Mouse (Mus musculus) CH12.LX (cell line): ENCODE data around the gene Abca7. TPM values are rescaled to one million over a fixed set of nuclear protein-coding genes. Genes with fewer than 3 reads are reported as not detected.

Experiments
- DNase-seq: peaks from one replicate; pipeline ENCODE4 v3.0.0-alpha.2; 2013; ENCODE audit errors: extremely low read depth
- H3K27ac ChIP-seq: 2 replicates; pipeline ENCODE4 v1.5.1; 2012; ENCODE audit warnings: low read depth, mild to moderate bottlenecking, control low read depth, moderate library complexity; ENCODE audit not compliant: insufficient read depth
- H3K27me3 ChIP-seq: replicated peaks from 2 replicates; pipeline ENCODE3; 2012; ENCODE audit warnings: inconsistent platforms
- H3K36me3 ChIP-seq, 2 experiments: replicated peaks in 1 of 2; 2 replicates each; pipeline versions ENCODE3 to v1.6.1; 2012; ENCODE audit warnings: inconsistent platforms in 1 of 2, low read length in 1 of 2, mild to moderate bottlenecking in 1 of 2, mixed read lengths in 1 of 2, moderate library complexity in 1 of 2; ENCODE audit not compliant: control insufficient read depth in 1 of 2, insufficient read depth in 1 of 2
- H3K4me1 ChIP-seq, 2 experiments: 2 replicates each; pipeline ENCODE4 v1.6.1; 2012; ENCODE audit warnings: inconsistent platforms in 1 of 2, moderate library complexity in 1 of 2; ENCODE audit not compliant: insufficient read depth in 2 of 2, control insufficient read depth in 1 of 2
- H3K4me2 ChIP-seq: 2 replicates; pipeline ENCODE4 v1.6.1; 2012; ENCODE audit warnings: low read depth, mild to moderate bottlenecking, control low read depth; ENCODE audit not compliant: poor library complexity, insufficient read depth, severe bottlenecking
- H3K4me3 ChIP-seq, 3 experiments: fragments of 150-350 bp in 1 of 3; sonication (generic) in 1 of 3; replicated peaks in 1 of 3; 2 replicates each; pipeline versions ENCODE3 to v1.5.1; 2011 to 2012; ENCODE audit warnings: low read depth in 2 of 3, low read length in 2 of 3, mild to moderate bottlenecking in 2 of 3, moderate library complexity in 2 of 3, control low read depth in 1 of 3, improper control_type of control experiment in 1 of 3, inconsistent platforms in 1 of 3, mixed read lengths in 1 of 3; ENCODE audit not compliant: poor library complexity in 1 of 3
- H3K79me2 ChIP-seq: replicated peaks from 2 replicates; pipeline ENCODE4 v1.6.1; 2012; ENCODE audit warnings: mild to moderate bottlenecking, moderate library complexity; ENCODE audit not compliant: control insufficient read depth, poor library complexity, insufficient read depth, severe bottlenecking; ENCODE audit errors: extremely low read depth
- H3K9ac ChIP-seq: 2 replicates; pipeline ENCODE4 v1.6.1; 2012; ENCODE audit warnings: low read depth, mild to moderate bottlenecking, control low read depth, moderate library complexity; ENCODE audit not compliant: insufficient read depth
- H3K9me3 ChIP-seq: replicated peaks from 2 replicates; pipeline ENCODE3; 2012; ENCODE audit warnings: low read length, inconsistent platforms, mixed read lengths
- BHLHE40 ChIP-seq: IDR thresholded peaks from 2 replicates; pipeline ENCODE4 v1.6.1; 2011; ENCODE audit warnings: mild to moderate bottlenecking, low read depth, low read length, improper control_type of control experiment
- CHD1 ChIP-seq: IDR thresholded peaks from 2 replicates; pipeline ENCODE4 v1.6.1; 2012; ENCODE audit warnings: low read depth, low read length, improper control_type of control experiment, inconsistent platforms
- CHD2 ChIP-seq: IDR thresholded peaks from 2 replicates; pipeline ENCODE4 v1.6.1; 2011; ENCODE audit warnings: low read length, improper control_type of control experiment
- ELF1 ChIP-seq: IDR thresholded peaks from 2 replicates; pipeline ENCODE4 v1.6.1; 2014; ENCODE audit warnings: low read depth, mild to moderate bottlenecking, inconsistent platforms, low read length, improper control_type of control experiment
- EP300 ChIP-seq: IDR thresholded peaks from 2 replicates; pipeline ENCODE4 v1.6.1; 2011; ENCODE audit warnings: low read length, improper control_type of control experiment
- ETS1 ChIP-seq: conservative IDR thresholded peaks from 2 replicates; pipeline ENCODE4 v1.6.1; 2012; ENCODE audit warnings: low read depth, mild to moderate bottlenecking, inconsistent platforms, low read length, improper control_type of control experiment, moderate library complexity
- GABPA ChIP-seq: IDR thresholded peaks from 2 replicates; pipeline ENCODE4 v1.6.1; 2012; ENCODE audit warnings: low read depth, low read length, improper control_type of control experiment, inconsistent platforms; ENCODE audit not compliant: insufficient replicate concordance
- IRF4 ChIP-seq: IDR thresholded peaks from 2 replicates; pipeline ENCODE4 v1.6.1; 2014; ENCODE audit warnings: low read depth, mild to moderate bottlenecking, inconsistent platforms, low read length, improper control_type of control experiment
- JUN ChIP-seq: IDR thresholded peaks from 2 replicates; pipeline ENCODE4 v1.6.1; 2011; ENCODE audit warnings: low read depth, mild to moderate bottlenecking, low read length, improper control_type of control experiment, moderate library complexity; ENCODE audit not compliant: insufficient read depth
- JUND ChIP-seq: conservative IDR thresholded peaks from 2 replicates; pipeline ENCODE4 v1.6.1; 2011; ENCODE audit warnings: low read depth, low read length, improper control_type of control experiment
- KAT2A ChIP-seq: IDR thresholded peaks from 2 replicates; pipeline ENCODE4 v1.6.1; 2012; ENCODE audit warnings: low read length, improper control_type of control experiment, inconsistent platforms; ENCODE audit not compliant: insufficient replicate concordance
- MAFK ChIP-seq: IDR thresholded peaks from 2 replicates; pipeline ENCODE4 v1.6.1; 2011; ENCODE audit warnings: low read length, improper control_type of control experiment; ENCODE audit not compliant: insufficient replicate concordance
- MAX ChIP-seq: IDR thresholded peaks from 2 replicates; pipeline ENCODE4 v1.6.1; 2011; ENCODE audit warnings: low read length, improper control_type of control experiment
- MAZ ChIP-seq: IDR thresholded peaks from 2 replicates; pipeline ENCODE4 v1.6.1; 2012; ENCODE audit warnings: low read depth, mild to moderate bottlenecking, inconsistent platforms, low read length, improper control_type of control experiment, moderate library complexity
- MEF2A ChIP-seq: IDR thresholded peaks from 2 replicates; pipeline ENCODE4 v1.6.1; 2014; ENCODE audit warnings: low read depth, mild to moderate bottlenecking, inconsistent platforms, low read length, improper control_type of control experiment, borderline replicate concordance
- MXI1 ChIP-seq: IDR thresholded peaks from 2 replicates; pipeline ENCODE4 v1.6.1; 2011; ENCODE audit warnings: mild to moderate bottlenecking, low read depth, low read length, improper control_type of control experiment
- NELFE ChIP-seq: IDR thresholded peaks from 2 replicates; pipeline ENCODE4 v1.6.1; 2011; ENCODE audit warnings: low read depth, low read length, improper control_type of control experiment
- NRF1 ChIP-seq: IDR thresholded peaks from 2 replicates; pipeline ENCODE4 v1.6.1; 2014; ENCODE audit warnings: low read depth, mild to moderate bottlenecking, inconsistent platforms, low read length, improper control_type of control experiment, moderate library complexity
- PAX5 ChIP-seq: IDR thresholded peaks from 2 replicates; pipeline ENCODE4 v1.6.1; 2012; ENCODE audit warnings: low read length, inconsistent platforms, mixed read lengths
- POLR2A ChIP-seq: IDR thresholded peaks from 2 replicates; pipeline ENCODE4 v1.6.1; 2011; ENCODE audit warnings: low read depth, mild to moderate bottlenecking, improper control_type of control experiment, low read length
- POLR2AphosphoS2 ChIP-seq: IDR thresholded peaks from 2 replicates; pipeline ENCODE4 v1.6.1; 2011; ENCODE audit warnings: low read depth, low read length, improper control_type of control experiment
- RAD21 ChIP-seq: IDR thresholded peaks from 2 replicates; pipeline ENCODE4 v1.6.1; 2011; ENCODE audit warnings: low read depth, mild to moderate bottlenecking, low read length, improper control_type of control experiment, moderate library complexity
- RCOR1 ChIP-seq: conservative IDR thresholded peaks from 2 replicates; pipeline ENCODE4 v1.6.1; 2012; ENCODE audit warnings: low read depth, mild to moderate bottlenecking, inconsistent platforms, low read length, improper control_type of control experiment
- SIN3A ChIP-seq: IDR thresholded peaks from 2 replicates; pipeline ENCODE4 v1.6.1; 2012; ENCODE audit warnings: low read length, improper control_type of control experiment, inconsistent platforms
- SMC3 ChIP-seq: IDR thresholded peaks from 2 replicates; pipeline ENCODE4 v1.6.1; 2011; ENCODE audit warnings: low read depth, low read length, improper control_type of control experiment
- TBP ChIP-seq: conservative IDR thresholded peaks from 2 replicates; pipeline ENCODE4 v1.6.1; 2011; ENCODE audit warnings: low read depth, low read length, improper control_type of control experiment
- TCF12 ChIP-seq: IDR thresholded peaks from 2 replicates; pipeline ENCODE4 v1.6.1; 2014; ENCODE audit warnings: low read depth, mild to moderate bottlenecking, inconsistent platforms, low read length, improper control_type of control experiment
- USF1 ChIP-seq: IDR thresholded peaks from 2 replicates; pipeline ENCODE4 v1.6.1; 2014; ENCODE audit warnings: low read depth, mild to moderate bottlenecking, inconsistent platforms, low read length, improper control_type of control experiment
- USF2 ChIP-seq: conservative IDR thresholded peaks from 2 replicates; pipeline ENCODE4 v1.6.1; 2011; ENCODE audit warnings: low read depth, low read length, improper control_type of control experiment
- ZC3H11A ChIP-seq: IDR thresholded peaks from 2 replicates; pipeline ENCODE4 v1.6.1; 2012; ENCODE audit warnings: low read depth, mild to moderate bottlenecking, inconsistent platforms, low read length, improper control_type of control experiment
- ZKSCAN1 ChIP-seq: IDR thresholded peaks from 2 replicates; pipeline ENCODE4 v1.6.1; 2012; ENCODE audit warnings: low read depth, inconsistent platforms, low read length, improper control_type of control experiment, borderline replicate concordance
- ZMIZ1 ChIP-seq: IDR thresholded peaks from 2 replicates; pipeline ENCODE4 v1.6.1; 2012; ENCODE audit warnings: low read depth, mild to moderate bottlenecking, inconsistent platforms, low read length, improper control_type of control experiment
- dilution Hi-C: fragments of 300-500 bp; cut with MboI; formaldehyde crosslinking; loops from 2 replicates; pipeline ENCODE4 v1.14.3; 2020; ENCODE audit warnings: low sequenced_read_pairs; ENCODE audit not compliant: extremely low pct_unique_long_range_greater_than_20kb, extremely low pct_ligation_motif_present
- in situ Hi-C: fragments of 300-500 bp; cut with MboI; formaldehyde crosslinking; loops from 3 replicates; pipeline ENCODE4 v1.14.3; 2019; ENCODE audit warnings: low sequenced_read_pairs, low pct_ligation_motif_present, low pct_unique_long_range_greater_than_20kb, mixed read lengths
- polyA plus RNA-seq: library from polyadenylated mRNA; unstranded; fragments of >175 nt; gene quantifications from 2 replicates; pipeline ENCODE4 v1.2.1, GENCODE M21; 2012; ENCODE audit warnings: low read depth; ENCODE audit not compliant: insufficient read length
- total RNA-seq, 2 experiments: library from RNA; depleted of rRNA; stranded (reverse); fragments of 300-350 nt in 1 of 2; fragments of >200 nt in 1 of 2; gene quantifications; 2 replicates each; pipeline ENCODE4 v1.2.3; 2012 to 2014

Gene Abca7
- total and polyA plus RNA-seq, 3 experiments = 2.3 to 7.0 (median 6.1) TPM

- Histone ChIP-seq H3K4me2 (no peak overlapping the region), H3K27ac (no peak overlapping the region)
Observed at GRCm38 (mm10) chr10:80036832-80037231, 40.5 kb downstream of the Abca7 start.

GRCm38 (mm10) chr10:80039559-80039979 is 43.3 kb downstream of the Abca7 start, which contains the start of gene Polr2e:
Gene Polr2e, minus strand, starts transcription at chr10:80039795.
- Histone ChIP-seq H3K4me1 (peaks cover 14 to 34% of the 10 kb centered on the region in 2 experiments), H3K9ac (peak within 1 kb of the TSS; percentile 93), H3K27ac (no peak within 1 kb of the TSS; the same call in 1 of the 2 replicates), H3K9me3 (no peaks in the 10 kb centered on the region), H3K4me3 (peak within 1 kb of the TSS; percentile 78 to 94 (median 81)), H3K79me2 (peaks cover 20% of the 10 kb centered on the region), H3K36me3 (peaks cover 35 to 41% of the 10 kb centered on the region in 2 experiments), H3K27me3 (no peaks in the 10 kb centered on the region), H3K4me2 (peak within 1 kb of the TSS; percentile 80)
- dilution Hi-C loops (no loop called here), in situ Hi-C loops (no loop called here)
- DNase-seq = peak; percentile 97
- no peak for TF ChIP-seq RAD21
- no peak for TF ChIP-seq JUN
- TF ChIP-seq BHLHE40 = peak; percentile 52; the same call in 1 of the 2 replicates
- 0 out of 2 replicates have a peak, but pooled peaks have one; percentile 12 for TF ChIP-seq MEF2A
- TF ChIP-seq MAZ = peak; percentile 25; the same call in 1 of the 2 replicates
- TF ChIP-seq EP300 = no peak
- peak; percentile 97 for TF ChIP-seq MXI1
- TF ChIP-seq ELF1 = peak; percentile 37; the same call in 1 of the 2 replicates
- no peak for TF ChIP-seq ZMIZ1
- peak; percentile 99 for TF ChIP-seq MAX
- peak; percentile 80 for TF ChIP-seq POLR2A
- peak; percentile 96 for TF ChIP-seq NRF1
- peak; percentile 82 for TF ChIP-seq TBP
- no peak for TF ChIP-seq USF1
- peak; percentile 99 for TF ChIP-seq CHD2
- TF ChIP-seq SMC3 = no peak
- TF ChIP-seq NELFE = peak; percentile 54
- no peak for TF ChIP-seq MAFK
- TF ChIP-seq RCOR1 = no peak
- no peak for TF ChIP-seq ETS1
- TF ChIP-seq SIN3A = peak; percentile 88; the same call in 1 of the 2 replicates
- no peak for TF ChIP-seq ZKSCAN1
- peak; percentile 57; the same call in 1 of the 2 replicates for TF ChIP-seq TCF12
- TF ChIP-seq ZC3H11A = no peak
- TF ChIP-seq USF2 = no peak
- TF ChIP-seq GABPA = no peak
- TF ChIP-seq IRF4 = no peak
- no peak for TF ChIP-seq JUND

More at GRCm38 (mm10) chr10:80036832-80037231, 40.5 kb downstream of the Abca7 start:
- Histone ChIP-seq H3K36me3 (peaks cover 35 to 50% of the 10 kb centered on the region in 2 experiments), H3K27me3 (no peaks in the 10 kb centered on the region), H3K9ac (no peak overlapping the region), H3K9me3 (no peaks in the 10 kb centered on the region), H3K79me2 (peaks cover 20% of the 10 kb centered on the region), H3K4me1 (peaks cover 22 to 56% of the 10 kb centered on the region in 2 experiments), H3K4me3 (no peak overlapping the region)
- dilution Hi-C loops (no loop called here), in situ Hi-C loops (no loop called here)
- DNase-seq = no peak
- no peak for TF ChIP-seq NELFE
- TF ChIP-seq TBP = no peak
- no peak for TF ChIP-seq ELF1
- TF ChIP-seq POLR2A = no peak
- TF ChIP-seq MEF2A = no peak
- TF ChIP-seq PAX5 = no peak
- no peak for TF ChIP-seq IRF4
- TF ChIP-seq POLR2AphosphoS2 = no peak
- no peak for TF ChIP-seq MAFK
- TF ChIP-seq USF1 = no peak
- no peak for TF ChIP-seq CHD1
- TF ChIP-seq ZKSCAN1 = no peak
- no peak for TF ChIP-seq KAT2A
